14 mouse cellular contexts compared by ENCODE assay signal in genomic region chr1:89137086-89137816, GRCm38 (mm10).
DNase-seq lines count a peak whose midpoint lies in the region; ATAC-seq and TF ChIP-seq lines count a peak whose summit lies in the region.
"Had no signal": no experiment of that assay in that cellular context is flagged by ENCODE, and none has a peak within 500 bp of the region (broad histone marks: within the 10 kb centered on the region; RNA-seq: fewer than 3 reads in every experiment).

No protein-coding gene starts in this region.

- ATAC-seq in forebrain, embryonic 16.5 days = peak; percentile 43
- ATAC-seq in forebrain, embryonic 12.5 days (ENCODE audit: low FRiP score) = no peak
- ATAC-seq in kidney, postnatal 0 days (replicated peaks; ENCODE audit: low FRiP score, low read depth) = peak; percentile 37
- no peak for ATAC-seq in liver, postnatal 0 days
- ATAC-seq: activated CD4-positive, CD25-positive, alpha-beta regulatory T cell, adult 4 months had no signal

- H3K4me1 ChIP-seq in forebrain, embryonic 16.5 days (replicated peaks; ENCODE audit: control insufficient read depth, insufficient read depth, low read length) = peaks cover 16% of the 10 kb centered on the region
- peaks cover 22% of the 10 kb centered on the region for H3K4me1 ChIP-seq in forebrain, embryonic 12.5 days
- H3K4me1 ChIP-seq in kidney, postnatal 0 days (replicated peaks; ENCODE audit: insufficient read depth, low read length) = peaks cover 9% of the 10 kb centered on the region
- no peaks in the 10 kb centered on the region for H3K4me1 ChIP-seq in liver, postnatal 0 days (ENCODE audit: insufficient read depth)

- WGBS in forebrain, embryonic 16.5 days = 70% methylated on average over 13 of the region's 13 CpGs
- 92% methylated on average over 13 of the region's 13 CpGs for WGBS in forebrain, embryonic 12.5 days
- WGBS in kidney, postnatal 0 days = 51% methylated on average over 13 of the region's 13 CpGs
- WGBS in liver, postnatal 0 days (ENCODE audit: insufficient replicate concordance) = 79% methylated on average over 13 of the region's 13 CpGs

- no peaks in the 10 kb centered on the region for H3K36me3 ChIP-seq in forebrain, embryonic 16.5 days (ENCODE audit: control insufficient read depth, insufficient read depth)
- H3K36me3 ChIP-seq in forebrain, embryonic 12.5 days (replicated peaks) = peaks cover 22% of the 10 kb centered on the region
- H3K36me3 ChIP-seq in kidney, postnatal 0 days (ENCODE audit: insufficient read depth, low read length) = peaks cover 17% of the 10 kb centered on the region; the same call in 1 of the 2 replicates
- no peaks in the 10 kb centered on the region for H3K36me3 ChIP-seq in liver, postnatal 0 days (replicated peaks; ENCODE audit: insufficient read depth, low read length)

- no peak overlapping the region for H3K4me3 ChIP-seq in forebrain, embryonic 16.5 days (replicated peaks; ENCODE audit: low read length)
- no peak overlapping the region for H3K4me3 ChIP-seq in forebrain, embryonic 12.5 days (replicated peaks)
- H3K4me3 ChIP-seq in kidney, postnatal 0 days (replicated peaks; ENCODE audit: low read depth, low read length) = no peak overlapping the region
- H3K4me3 ChIP-seq in liver, postnatal 0 days (ENCODE audit: low read depth, low read length) = no peak overlapping the region
- H3K4me3 ChIP-seq: myocyte had no signal

- no peak overlapping the region for H3K9ac ChIP-seq in forebrain, embryonic 16.5 days (replicated peaks; ENCODE audit: low read depth, low read length)
- no peak overlapping the region for H3K9ac ChIP-seq in forebrain, embryonic 12.5 days
- no peak overlapping the region for H3K9ac ChIP-seq in kidney, postnatal 0 days (ENCODE audit: low read depth, low read length)
- no peak overlapping the region for H3K9ac ChIP-seq in liver, postnatal 0 days (replicated peaks)

- H3K4me2 ChIP-seq in forebrain, embryonic 16.5 days (ENCODE audit: low read length) = no peak overlapping the region
- no peak overlapping the region for H3K4me2 ChIP-seq in forebrain, embryonic 12.5 days
- H3K4me2 ChIP-seq in kidney, postnatal 0 days (ENCODE audit: low read length) = no peak overlapping the region
- no peak overlapping the region for H3K4me2 ChIP-seq in liver, postnatal 0 days (ENCODE audit: low read depth, low read length)
- H3K4me2 ChIP-seq: heart, embryonic 11.5 days had no signal

- DNase-seq in kidney, postnatal 0 days (ENCODE audit: low spot score) = peak; percentile 46
- no peak for DNase-seq in kidney, postnatal 36 days
- peak; percentile 70 to 82 for DNase-seq in right cerebral cortex, postnatal 10 days (ENCODE audit: low spot score in 2 of 2)
- DNase-seq in right cerebral cortex, adult 18-20 months = no peak
- no peak for DNase-seq in embryo, embryonic 11 days
- no peak for DNase-seq in liver, postnatal 0 days
- DNase-seq: cerebellum, postnatal 36 days; retina, postnatal 1 day; thymus, postnatal 25 days had no signal

- TF ChIP-seq CTCF in kidney, postnatal 0 days (IDR thresholded peaks at IDR 0.05; ENCODE audit: low read depth) = no peak
- TF ChIP-seq CTCF in liver, postnatal 0 days (IDR thresholded peaks at IDR 0.05; ENCODE audit: low read depth) = no peak

- H3K27me3 ChIP-seq in forebrain, embryonic 16.5 days (replicated peaks; ENCODE audit: control insufficient read depth, insufficient read depth, low read length) = no peaks in the 10 kb centered on the region
- no peaks in the 10 kb centered on the region for H3K27me3 ChIP-seq in forebrain, embryonic 12.5 days
- no peaks in the 10 kb centered on the region for H3K27me3 ChIP-seq in kidney, postnatal 0 days (ENCODE audit: insufficient read depth, low read length)
- no peaks in the 10 kb centered on the region for H3K27me3 ChIP-seq in liver, postnatal 0 days (ENCODE audit: insufficient read depth, low read length)

- no peak overlapping the region for H3K27ac ChIP-seq in forebrain, embryonic 16.5 days (ENCODE audit: low read length)
- no peak overlapping the region for H3K27ac ChIP-seq in forebrain, embryonic 12.5 days
- H3K27ac ChIP-seq in kidney, postnatal 0 days = peak overlapping the region; percentile 42; the same call in 1 of the 2 replicates
- no peak overlapping the region for H3K27ac ChIP-seq in liver, postnatal 0 days (ENCODE audit: low read depth)

- no peaks in the 10 kb centered on the region for H3K9me3 ChIP-seq in forebrain, embryonic 16.5 days (ENCODE audit: control insufficient read depth, low read length)
- H3K9me3 ChIP-seq in forebrain, embryonic 12.5 days = no peaks in the 10 kb centered on the region
- H3K9me3 ChIP-seq in kidney, postnatal 0 days (replicated peaks; ENCODE audit: low read length) = no peaks in the 10 kb centered on the region
- H3K9me3 ChIP-seq in liver, postnatal 0 days (ENCODE audit: low read length) = no peaks in the 10 kb centered on the region

- TF ChIP-seq EP300 in liver, postnatal 0 days (IDR thresholded peaks at IDR 0.05; ENCODE audit: low read depth) = no peak

Comparison
In these comparisons a context has a peak if more than half of its experiments do, and no peak if none do; other contexts are left out.
1. ATAC-seq: peak in forebrain, embryonic 16.5 days (single experiment) and kidney, postnatal 0 days (single experiment); none in forebrain, embryonic 12.5 days (single experiment) and liver, postnatal 0 days (single experiment).
2. DNase-seq: peak in kidney, postnatal 0 days (single experiment) and right cerebral cortex, postnatal 10 days (2 of 2); none in kidney, postnatal 36 days (0 of 2), right cerebral cortex, adult 18-20 months (single experiment), embryo, embryonic 11 days (single experiment) and liver, postnatal 0 days (single experiment).